Mouse (Mus musculus): ENCODE measurements around the gene Hacd4.

GRCm38 (mm10) chr4:88427630-88428239 lies 11.0 kb downstream of the Hacd4 start:
- TF ChIP-seq CTCF (IDR thresholded peaks at IDR 0.05; ENCODE audit: borderline replicate concordance, insufficient read depth, low read length) (no peak), POLR2A (IDR thresholded peaks at IDR 0.05; ENCODE audit: low read depth, low read length) (no peak)

All from embryonic fibroblast, embryonic 13.5 days (primary cell).